Mouse (Mus musculus) forebrain, embryonic 13.5 days (tissue): ENCODE measurements at regions not wholly inside any gene's neighbourhood (a gene's known extent, or its start where the extent isn't known, plus 50 kb on each side); places are given as distances from the start of the nearest gene placed in this dataset.
"Not testable (repeated sequence)": the region's sequence is repeated elsewhere in the genome, so short reads cannot be mapped to it uniquely, and the experiment has no call there.

Source experiments
- ATAC-seq: fragments of 200-750 bp; cut with Nextera tagmentation; 2 replicates; pipeline ENCODE4 v1.8.0; 2017
- H3K27ac ChIP-seq: fragments of 300-500 bp; sonication (generic); 2 replicates; pipeline ENCODE4 v1.5.1; 2015; ENCODE audit warnings: inconsistent platforms, mild to moderate bottlenecking, moderate library complexity
- H3K27me3 ChIP-seq: fragments of 300-500 bp; sonication (generic); 2 replicates; pipeline ENCODE4 v1.6.1; 2015; ENCODE audit warnings: mild to moderate bottlenecking, inconsistent platforms
- H3K36me3 ChIP-seq: fragments of 300-500 bp; sonication (generic); 2 replicates; pipeline ENCODE4 v1.6.1; 2015; ENCODE audit warnings: mild to moderate bottlenecking, inconsistent platforms; ENCODE audit not compliant: poor library complexity, severe bottlenecking
- H3K4me1 ChIP-seq: fragments of 300-500 bp; sonication (generic); 2 replicates; pipeline ENCODE4 v1.6.1; 2015; ENCODE audit warnings: inconsistent platforms
- H3K4me2 ChIP-seq: fragments of 300-500 bp; sonication (generic); 2 replicates; pipeline ENCODE4 v1.6.1; 2015; ENCODE audit warnings: inconsistent platforms, mild to moderate bottlenecking, moderate library complexity
- H3K4me3 ChIP-seq: fragments of 300-500 bp; sonication (generic); 2 replicates; pipeline ENCODE4 v1.5.1; 2015; ENCODE audit warnings: mild to moderate bottlenecking, inconsistent platforms
- H3K9ac ChIP-seq: fragments of 300-500 bp; sonication (generic); 2 replicates; pipeline ENCODE4 v1.6.1; 2015; ENCODE audit warnings: mild to moderate bottlenecking, inconsistent platforms
- H3K9me3 ChIP-seq: fragments of 300-500 bp; sonication (generic); replicated peaks from 2 replicates; pipeline ENCODE4 v1.6.1; 2016; ENCODE audit warnings: inconsistent platforms
- WGBS: fragments of 180-500 bp; shearing (Covaris S2); methylation state at CpG from one replicate; pipeline ENCODE4 v1.1.7; 2015; 5-methylcytosine and 5-hydroxymethylcytosine counted together

GRCm38 (mm10) chr14:53159012-53159411 lies 663.5 kb upstream of the Olfr1507 start:
- H3K36me3 ChIP-seq, H3K4me3 ChIP-seq, H3K4me1 ChIP-seq, H3K27ac ChIP-seq, H3K4me2 ChIP-seq, H3K9ac ChIP-seq, H3K27me3 ChIP-seq, H3K9me3 ChIP-seq, ATAC-seq: not testable (repeated sequence)
- WGBS = no CpG with 5 or more reads among the region's 2 CpGs

GRCm38 (mm10) chr14:53134783-53135182 lies 639.2 kb upstream of the Olfr1507 start:
- H3K4me2 ChIP-seq, H3K27me3 ChIP-seq, H3K36me3 ChIP-seq, H3K4me3 ChIP-seq, H3K4me1 ChIP-seq, H3K9me3 ChIP-seq, H3K9ac ChIP-seq, ATAC-seq, H3K27ac ChIP-seq: not testable (repeated sequence)

DNA sequence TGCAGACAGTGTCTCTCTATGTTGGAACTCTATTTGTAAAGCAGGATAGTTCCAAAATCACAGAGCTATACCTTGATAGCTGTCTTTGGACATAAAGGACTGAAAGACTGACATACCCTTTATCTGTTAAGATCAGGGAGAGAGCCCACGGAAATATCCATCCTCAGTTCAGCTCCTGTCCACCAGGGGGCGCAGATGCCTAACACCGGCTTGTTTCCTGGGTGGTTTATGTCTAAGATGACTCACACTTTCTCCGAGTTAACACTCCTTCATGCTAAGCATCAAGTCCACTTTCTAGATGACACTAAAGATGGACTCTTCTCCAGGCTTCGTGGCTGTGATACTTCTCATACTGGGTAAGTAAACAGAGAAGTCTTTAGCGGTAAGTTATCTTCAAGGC lies 636.8 kb upstream of the Olfr1507 start:
- not testable (repeated sequence) for H3K27ac ChIP-seq, H3K9ac ChIP-seq, H3K4me2 ChIP-seq, H3K36me3 ChIP-seq, ATAC-seq, H3K4me3 ChIP-seq, H3K27me3 ChIP-seq, H3K4me1 ChIP-seq, H3K9me3 ChIP-seq
- 32% methylated on average over 6 of the region's 6 CpGs for WGBS

GRCm38 (mm10) chr14:53121704-53122103 lies 626.2 kb upstream of the Olfr1507 start:
- H3K9me3 ChIP-seq, H3K4me3 ChIP-seq, H3K27me3 ChIP-seq, H3K4me2 ChIP-seq, H3K36me3 ChIP-seq, H3K9ac ChIP-seq, H3K4me1 ChIP-seq, ATAC-seq, H3K27ac ChIP-seq: not testable (repeated sequence)
- WGBS = 31% methylated on average over 1 of the region's 3 CpGs

GRCm38 (mm10) chr14:53109732-53110131 lies 614.2 kb upstream of the Olfr1507 start:
- not testable (repeated sequence) for H3K27ac ChIP-seq, H3K27me3 ChIP-seq, H3K4me1 ChIP-seq, H3K9ac ChIP-seq, H3K4me2 ChIP-seq, H3K9me3 ChIP-seq, ATAC-seq, H3K36me3 ChIP-seq, H3K4me3 ChIP-seq
- WGBS = 81% methylated on average over 3 of the region's 3 CpGs

GRCm38 (mm10) chr14:53101362-53101761 lies 605.8 kb upstream of the Olfr1507 start:
- H3K4me1 ChIP-seq, H3K27ac ChIP-seq: not testable (repeated sequence)

GRCm38 (mm10) chr14:53090921-53091320 lies 595.4 kb upstream of the Olfr1507 start:
- not testable (repeated sequence) for H3K27me3 ChIP-seq, ATAC-seq, H3K36me3 ChIP-seq, H3K4me3 ChIP-seq, H3K9ac ChIP-seq, H3K4me2 ChIP-seq, H3K4me1 ChIP-seq, H3K27ac ChIP-seq, H3K9me3 ChIP-seq

More at GRCm38 (mm10) chr14:53101362-53101761, 605.8 kb upstream of the Olfr1507 start:
- not testable (repeated sequence) for H3K4me3 ChIP-seq, H3K9me3 ChIP-seq, H3K27me3 ChIP-seq, ATAC-seq, H3K36me3 ChIP-seq, H3K9ac ChIP-seq, H3K4me2 ChIP-seq
- 33% methylated on average over 5 of the region's 5 CpGs for WGBS

- not testable (repeated sequence) for H3K9ac ChIP-seq, H3K4me2 ChIP-seq, H3K27ac ChIP-seq, ATAC-seq, H3K4me3 ChIP-seq, H3K9me3 ChIP-seq, H3K36me3 ChIP-seq, H3K27me3 ChIP-seq, H3K4me1 ChIP-seq
- 87% methylated on average over 4 of the region's 4 CpGs for WGBS
Observed at GRCm38 (mm10) chr14:53081853-53082252, 586.3 kb upstream of the Olfr1507 start.

GRCm38 (mm10) chr14:53081024-53081711 lies 585.6 kb upstream of the Olfr1507 start:
- no CpG with 5 or more reads among the region's 2 CpGs for WGBS

DNA sequence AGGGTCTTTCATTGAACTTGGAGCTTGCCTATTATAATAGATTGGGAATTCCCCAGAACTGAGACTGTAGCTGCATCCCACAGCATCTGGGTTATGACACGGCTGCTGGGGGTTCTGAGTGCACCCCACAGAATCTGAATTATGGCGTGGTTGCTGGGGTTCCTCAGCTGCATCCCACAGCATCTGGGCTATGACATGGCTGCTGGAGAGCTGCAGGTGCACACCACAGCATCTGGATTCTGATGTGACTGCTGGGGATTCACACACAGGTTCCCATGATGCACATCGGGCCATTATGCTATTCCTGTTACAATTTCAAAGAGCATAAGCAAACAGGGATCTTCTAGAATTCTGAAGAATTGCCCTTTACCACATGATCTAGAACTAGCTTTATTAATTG lies 585.0 kb upstream of the Olfr1507 start:
- not testable (repeated sequence) for H3K27ac ChIP-seq, H3K4me3 ChIP-seq, H3K9ac ChIP-seq, H3K27me3 ChIP-seq, ATAC-seq, H3K36me3 ChIP-seq, H3K4me2 ChIP-seq, H3K4me1 ChIP-seq, H3K9me3 ChIP-seq
- WGBS = 60% methylated on average over 3 of the region's 3 CpGs

More at GRCm38 (mm10) chr14:53081024-53081711, 585.6 kb upstream of the Olfr1507 start:
- H3K4me3 ChIP-seq, H3K27me3 ChIP-seq, H3K9ac ChIP-seq, H3K27ac ChIP-seq, H3K4me2 ChIP-seq, H3K4me1 ChIP-seq, H3K9me3 ChIP-seq, ATAC-seq, H3K36me3 ChIP-seq: not testable (repeated sequence)

GRCm38 (mm10) chr14:53075937-53076336 lies 580.4 kb upstream of the Olfr1507 start:
- not testable (repeated sequence) for H3K4me2 ChIP-seq, H3K9ac ChIP-seq, ATAC-seq, H3K27ac ChIP-seq, H3K9me3 ChIP-seq, H3K27me3 ChIP-seq, H3K36me3 ChIP-seq, H3K4me3 ChIP-seq, H3K4me1 ChIP-seq
- WGBS = 88% methylated on average over 2 of the region's 2 CpGs

DNA sequence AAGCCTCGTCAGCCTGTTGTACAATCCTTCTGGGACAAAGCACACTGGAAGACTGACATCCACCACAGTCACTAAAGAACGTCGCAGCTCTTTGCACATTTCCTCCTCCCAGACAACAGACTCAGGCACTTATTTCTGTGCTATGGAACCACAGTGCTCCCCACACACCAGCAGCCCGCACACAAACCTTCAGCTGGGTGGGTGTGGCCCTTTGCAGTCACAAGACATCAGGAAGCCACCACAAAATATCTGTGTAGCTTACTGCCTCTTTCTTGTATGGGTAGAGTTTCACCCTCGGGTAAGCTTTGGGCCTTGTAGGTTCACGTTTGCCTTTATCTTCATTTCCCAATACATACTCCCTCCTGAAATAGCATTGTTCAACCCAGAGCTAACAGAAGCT lies 577.6 kb upstream of the Olfr1507 start:
- not testable (repeated sequence) for H3K4me2 ChIP-seq, H3K4me1 ChIP-seq, H3K27me3 ChIP-seq, H3K27ac ChIP-seq, H3K9me3 ChIP-seq, ATAC-seq, H3K4me3 ChIP-seq, H3K9ac ChIP-seq, H3K36me3 ChIP-seq
- 75% methylated on average over 5 of the region's 6 CpGs for WGBS

- not testable (repeated sequence) for H3K9ac ChIP-seq, H3K4me1 ChIP-seq, ATAC-seq, H3K36me3 ChIP-seq, H3K4me2 ChIP-seq, H3K4me3 ChIP-seq, H3K27ac ChIP-seq, H3K9me3 ChIP-seq, H3K27me3 ChIP-seq
- WGBS = no CpG with 5 or more reads among the region's 1 CpGs
Observed at GRCm38 (mm10) chr14:53072502-53072901, 577.0 kb upstream of the Olfr1507 start.
